Mouse (Mus musculus) granulocyte monocyte progenitor cell, adult 5-6 weeks (primary cell): ENCODE results near the gene Ftl1. TPM values are rescaled to one million over a fixed set of nuclear protein-coding genes. Genes with fewer than 3 reads are reported as not detected.

Source experiments
- ATAC-seq: replicated peaks from 2 replicates; pipeline ENCODE4 v1.8.0; 2016; ENCODE audit warnings: mild to moderate bottlenecking, moderate TSS enrichment, inconsistent platforms; ENCODE audit not compliant: poor library complexity, severe bottlenecking
- total RNA-seq, 2 experiments: library from RNA; stranded (forward) in 1 of 2; stranded (reverse) in 1 of 2; fragments of 200-712, 200-1000 nt in 1 of 2; fragments of >200 nt in 1 of 2; fragmentation: Nextera tagmentation in 1 of 2; gene quantifications; 2 replicates each; pipeline ENCODE4 v1.2.3; 2014 to 2017

Ftl1 gene
- total RNA-seq, 2 experiments from 2014 or later: 1,064 to 1,113 TPM

GRCm38 (mm10) chr7:45417962-45418492 lies 41.7 kb downstream of the Ftl1 start:
- ATAC-seq: no peak

DNA sequence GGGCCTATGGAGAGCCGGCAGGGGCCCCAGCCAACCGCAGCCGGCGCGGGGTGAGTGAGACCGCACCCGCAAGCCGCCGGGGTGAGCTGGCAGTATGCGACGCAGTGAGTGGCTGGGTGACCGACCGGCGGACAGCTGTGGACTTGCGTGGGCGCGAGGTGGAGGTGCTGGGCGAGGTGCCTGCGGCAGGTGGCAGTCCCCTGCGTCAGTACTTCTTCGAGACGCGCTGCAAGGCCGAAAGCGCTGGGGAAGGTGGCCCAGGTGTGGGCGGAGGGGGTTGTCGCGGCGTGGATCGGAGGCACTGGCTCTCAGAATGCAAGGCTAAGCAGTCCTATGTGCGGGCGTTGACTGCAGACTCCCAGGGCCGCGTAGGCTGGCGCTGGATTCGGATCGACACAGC lies 44.0 kb downstream of the Ftl1 start:
- ATAC-seq: peak; percentile 59

DNA sequence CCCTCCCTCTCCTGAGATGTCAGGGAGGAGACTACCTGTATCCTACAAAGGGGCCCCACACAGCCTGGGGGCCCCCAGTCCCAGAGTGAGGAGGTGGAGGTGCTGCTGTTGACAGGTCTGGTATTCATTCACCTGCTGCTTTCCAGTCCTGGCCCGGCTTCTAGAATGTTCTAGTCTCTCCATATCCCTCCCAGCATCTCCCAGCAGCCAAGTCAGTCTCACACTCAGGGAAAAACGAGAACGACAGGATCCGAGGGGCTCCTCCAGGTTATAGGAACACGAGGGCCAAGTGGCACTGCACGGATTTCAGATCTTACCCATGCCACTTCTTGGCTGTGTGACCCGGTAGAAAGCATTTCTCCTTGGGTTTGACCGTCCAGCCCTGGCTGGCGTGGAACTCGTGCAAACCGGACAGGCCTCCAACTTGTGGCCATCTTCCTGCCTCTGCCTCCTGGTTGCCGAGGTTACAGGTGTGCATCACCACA lies 44.9 kb downstream of the Ftl1 start:
- no peak for ATAC-seq

GRCm38 (mm10) chr7:45413864-45414739 lies 45.6 kb downstream of the Ftl1 start:
- ATAC-seq: 0 out of 2 replicates have a peak, but pooled peaks have one; percentile 15

GRCm38 (mm10) chr7:45413113-45413863 lies 46.4 kb downstream of the Ftl1 start, which contains the start of gene Ntf5:
Gene Ntf5, plus strand, starts transcription at chr7:45413695.
- ATAC-seq: no peak

DNA sequence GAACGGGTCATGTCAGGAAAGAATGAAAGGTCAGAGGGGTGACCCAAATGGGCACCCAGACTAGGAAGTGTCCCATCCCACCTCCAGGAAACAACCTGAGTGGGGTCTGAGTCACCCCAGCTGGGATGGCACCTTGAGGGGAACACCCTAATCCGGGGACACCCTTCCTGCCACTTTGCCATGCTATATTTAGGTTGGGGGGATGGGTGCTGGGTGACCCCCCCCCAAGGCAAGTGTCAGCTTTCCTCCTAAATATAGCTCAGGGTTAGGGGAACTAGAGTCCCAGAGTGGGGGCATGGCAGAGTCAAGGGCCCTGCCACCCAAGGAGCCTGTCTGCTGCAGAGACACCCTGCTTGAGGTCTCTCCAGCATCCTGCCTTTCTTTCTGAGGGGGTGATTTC lies 47.3 kb downstream of the Ftl1 start:
- no peak for ATAC-seq

- no peak for ATAC-seq
Observed at GRCm38 (mm10) chr7:45409497-45410163, 50.1 kb downstream of the Ftl1 start.

GRCm38 (mm10) chr7:45408949-45409348 lies 50.7 kb downstream of the Ftl1 start:
- no peak for ATAC-seq

DNA sequence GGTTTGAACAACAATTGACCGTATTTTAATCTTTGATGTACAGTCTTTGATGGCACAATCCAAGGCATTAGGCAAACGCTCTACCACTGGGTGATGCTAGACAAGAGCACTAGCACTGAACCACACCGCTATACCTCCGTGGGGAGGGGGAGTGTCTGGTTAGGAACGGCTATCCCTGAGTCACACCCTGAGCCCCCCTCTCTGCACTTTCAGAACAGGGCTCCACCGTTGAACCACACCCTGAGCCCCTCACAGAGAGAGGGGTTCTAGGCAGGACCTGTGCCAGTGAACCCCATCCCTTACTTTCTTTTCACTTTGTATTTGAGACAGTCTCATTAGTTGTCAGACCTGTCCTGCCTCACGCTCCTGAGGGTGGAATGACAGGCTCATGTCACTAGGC lies 51.3 kb downstream of the Ftl1 start:
- ATAC-seq: no peak

Other genes with a start within 250 kb of the Ftl1 start
Only the 30 nearest of the 34 such genes appear.
- gene Cd37, start 220.8 kb downstream of the Ftl1 start, total RNA-seq (2014; fragmentation: Nextera tagmentation): 104 and 177 TPM in 2 replicates
- gene Cd37, start 220.8 kb downstream of the Ftl1 start, total RNA-seq (2017): 59.5 and 69.2 TPM in 2 replicates
- gene Slc6a16, start 218.8 kb downstream of the Ftl1 start, total RNA-seq (2014; fragmentation: Nextera tagmentation): not detected in 2 replicates
- not detected in 2 replicates for gene Slc6a16, start 218.8 kb downstream of the Ftl1 start, total RNA-seq (2017)
- not detected in 2 replicates for gene Slc6a21, start 182.4 kb downstream of the Ftl1 start, total RNA-seq (2014; fragmentation: Nextera tagmentation)
- gene Slc6a21, start 182.4 kb downstream of the Ftl1 start, total RNA-seq (2017): not detected in 2 replicates
- gene Trpm4, start 126.1 kb downstream of the Ftl1 start, total RNA-seq (2014; fragmentation: Nextera tagmentation): 5.4 and 6.3 TPM in 2 replicates
- gene Trpm4, start 126.1 kb downstream of the Ftl1 start, total RNA-seq (2017): 2.4 and 3.9 TPM in 2 replicates
- not detected in 2 replicates for gene Hrc, start 124.6 kb downstream of the Ftl1 start, total RNA-seq (2014; fragmentation: Nextera tagmentation)
- gene Hrc, start 124.6 kb downstream of the Ftl1 start, total RNA-seq (2017): not detected in 2 replicates
- gene Ppfia3, start 92.9 kb downstream of the Ftl1 start, total RNA-seq (2014; fragmentation: Nextera tagmentation): 1.2 TPM in 1 of 2 replicates, not detected in the other
- not detected in 2 replicates for gene Ppfia3, start 92.9 kb downstream of the Ftl1 start, total RNA-seq (2017)
- gene Lin7b, start 89.3 kb downstream of the Ftl1 start, total RNA-seq (2014; fragmentation: Nextera tagmentation): not detected in 2 replicates
- gene Lin7b, start 89.3 kb downstream of the Ftl1 start, total RNA-seq (2017): 1.9 TPM in 1 of 2 replicates, not detected in the other
- 259 and 270 TPM in 2 replicates for gene Snrnp70, start 64.1 kb downstream of the Ftl1 start, total RNA-seq (2014; fragmentation: Nextera tagmentation)
- gene Snrnp70, start 64.1 kb downstream of the Ftl1 start, total RNA-seq (2017): 374 and 382 TPM in 2 replicates
- gene Kcna7, start 54.2 kb downstream of the Ftl1 start, total RNA-seq (2014; fragmentation: Nextera tagmentation): not detected in 2 replicates
- gene Kcna7, start 54.2 kb downstream of the Ftl1 start, total RNA-seq (2017): not detected in 2 replicates
- gene Ntf5, start 46.2 kb downstream of the Ftl1 start, total RNA-seq (2014; fragmentation: Nextera tagmentation): not detected in 2 replicates
- not detected in 2 replicates for gene Ntf5, start 46.2 kb downstream of the Ftl1 start, total RNA-seq (2017)
- gene Lhb, start 39.1 kb downstream of the Ftl1 start, total RNA-seq (2014; fragmentation: Nextera tagmentation): not detected in 2 replicates
- not detected in 2 replicates for gene Lhb, start 39.1 kb downstream of the Ftl1 start, total RNA-seq (2017)
- gene Gys1, start 25.0 kb downstream of the Ftl1 start, total RNA-seq (2014; fragmentation: Nextera tagmentation): 27.1 and 32.4 TPM in 2 replicates
- 20.3 and 21.3 TPM in 2 replicates for gene Gys1, start 25.0 kb downstream of the Ftl1 start, total RNA-seq (2017)
- gene Ruvbl2, start 21.8 kb downstream of the Ftl1 start, total RNA-seq (2014; fragmentation: Nextera tagmentation): 90.0 and 147 TPM in 2 replicates
- 191 and 250 TPM in 2 replicates for gene Ruvbl2, start 21.8 kb downstream of the Ftl1 start, total RNA-seq (2017)
- 39.3 and 51.9 TPM in 2 replicates for gene Bax, start 7.0 kb upstream of the Ftl1 start, total RNA-seq (2014; fragmentation: Nextera tagmentation)
- gene Bax, start 7.0 kb upstream of the Ftl1 start, total RNA-seq (2017): 28.7 and 34.2 TPM in 2 replicates
- not detected in 2 replicates for gene Tulp2, start 22.0 kb upstream of the Ftl1 start, total RNA-seq (2014; fragmentation: Nextera tagmentation)
- not detected in 2 replicates for gene Tulp2, start 22.0 kb upstream of the Ftl1 start, total RNA-seq (2017)
- gene Gm45808, start 26.9 kb upstream of the Ftl1 start, total RNA-seq (2014; fragmentation: Nextera tagmentation): not detected in 2 replicates
- not detected in 2 replicates for gene Gm45808, start 26.9 kb upstream of the Ftl1 start, total RNA-seq (2017)
- gene Dhdh, start 28.9 kb upstream of the Ftl1 start, total RNA-seq (2014; fragmentation: Nextera tagmentation): 29.3 and 31.1 TPM in 2 replicates
- gene Dhdh, start 28.9 kb upstream of the Ftl1 start, total RNA-seq (2017): 18.4 and 20.2 TPM in 2 replicates
- gene Nucb1, start 50.5 kb upstream of the Ftl1 start, total RNA-seq (2014; fragmentation: Nextera tagmentation): 184 and 207 TPM in 2 replicates
- gene Nucb1, start 50.5 kb upstream of the Ftl1 start, total RNA-seq (2017): 316 and 398 TPM in 2 replicates
- 8.3 and 22.1 TPM in 2 replicates for gene Ppp1r15a, start 66.4 kb upstream of the Ftl1 start, total RNA-seq (2014; fragmentation: Nextera tagmentation)
- 51.1 and 54.9 TPM in 2 replicates for gene Ppp1r15a, start 66.4 kb upstream of the Ftl1 start, total RNA-seq (2017)
- gene Plekha4, start 66.4 kb upstream of the Ftl1 start, total RNA-seq (2014; fragmentation: Nextera tagmentation): not detected in 2 replicates
- 0.26 TPM in 1 of 2 replicates, not detected in the other for gene Plekha4, start 66.4 kb upstream of the Ftl1 start, total RNA-seq (2017)
- gene Hsd17b14, start 95.0 kb upstream of the Ftl1 start, total RNA-seq (2014; fragmentation: Nextera tagmentation): 4.4 TPM in 1 of 2 replicates, not detected in the other
- gene Hsd17b14, start 95.0 kb upstream of the Ftl1 start, total RNA-seq (2017): 0.26 and 0.41 TPM in 2 replicates
- 69.1 and 81.6 TPM in 2 replicates for gene Bcat2, start 110.3 kb upstream of the Ftl1 start, total RNA-seq (2014; fragmentation: Nextera tagmentation)
- gene Bcat2, start 110.3 kb upstream of the Ftl1 start, total RNA-seq (2017): 38.9 and 42.7 TPM in 2 replicates
- gene Fgf21, start 155.6 kb upstream of the Ftl1 start, total RNA-seq (2014; fragmentation: Nextera tagmentation): not detected in 2 replicates
- not detected in 2 replicates for gene Fgf21, start 155.6 kb upstream of the Ftl1 start, total RNA-seq (2017)
- gene Fut1, start 157.4 kb upstream of the Ftl1 start, total RNA-seq (2014; fragmentation: Nextera tagmentation): not detected in 2 replicates
- gene Fut1, start 157.4 kb upstream of the Ftl1 start, total RNA-seq (2017): not detected in 2 replicates
- gene Izumo1, start 161.9 kb upstream of the Ftl1 start, total RNA-seq (2014; fragmentation: Nextera tagmentation): not detected in 2 replicates
- 0.34 TPM in 1 of 2 replicates, not detected in the other for gene Izumo1, start 161.9 kb upstream of the Ftl1 start, total RNA-seq (2017)
- gene Rasip1, start 167.6 kb upstream of the Ftl1 start, total RNA-seq (2014; fragmentation: Nextera tagmentation): 0.15 TPM in 1 of 2 replicates, not detected in the other
- 0.93 TPM in 1 of 2 replicates, not detected in the other for gene Rasip1, start 167.6 kb upstream of the Ftl1 start, total RNA-seq (2017)
- not detected in 2 replicates for gene Mamstr, start 180.1 kb upstream of the Ftl1 start, total RNA-seq (2014; fragmentation: Nextera tagmentation)
- 0.36 TPM in 1 of 2 replicates, not detected in the other for gene Mamstr, start 180.1 kb upstream of the Ftl1 start, total RNA-seq (2017)
- 0.24 TPM in 1 of 2 replicates, not detected in the other for gene Fut2, start 206.5 kb upstream of the Ftl1 start, total RNA-seq (2014; fragmentation: Nextera tagmentation)
- gene Fut2, start 206.5 kb upstream of the Ftl1 start, total RNA-seq (2017): not detected in 2 replicates
- gene Ntn5, start 224.1 kb upstream of the Ftl1 start, total RNA-seq (2014; fragmentation: Nextera tagmentation): not detected in 2 replicates
- not detected in 2 replicates for gene Ntn5, start 224.1 kb upstream of the Ftl1 start, total RNA-seq (2017)
- not detected in 2 replicates for gene Sec1, start 234.5 kb upstream of the Ftl1 start, total RNA-seq (2014; fragmentation: Nextera tagmentation)
- not detected in 2 replicates for gene Sec1, start 234.5 kb upstream of the Ftl1 start, total RNA-seq (2017)